Mouse (Mus musculus) right cerebral cortex, postnatal 4 days (tissue): ENCODE data around the gene 4930578C19Rik.
"Not testable (repeated sequence)": the region's sequence is repeated elsewhere in the genome, so short reads cannot be mapped to it uniquely, and the experiment has no call there.

ENCODE experiments used
- DNase-seq: peaks from one replicate; pipeline ENCODE4 v3.0.0-alpha.2; 2022

Gene 4930578C19Rik

GRCm38 (mm10) chrX:18461198-18461601 is at the start of gene 4930578C19Rik:
Gene 4930578C19Rik, minus strand, starts transcription at chrX:18461397.
- no peak for DNase-seq

- no peak for DNase-seq
Observed at GRCm38 (mm10) chrX:18467690-18468089, 6.5 kb upstream of the 4930578C19Rik start.

GRCm38 (mm10) chrX:18462879-18463278 is 1.7 kb upstream of the 4930578C19Rik start:
- no peak for DNase-seq

- DNase-seq = peak; percentile 3
Observed at GRCm38 (mm10) chrX:18451559-18451958, 9.6 kb downstream of the 4930578C19Rik start.

GRCm38 (mm10) chrX:18442066-18442465 is 19.1 kb downstream of the 4930578C19Rik start:
- DNase-seq = peak; percentile 26

- DNase-seq = no peak
Observed at GRCm38 (mm10) chrX:18425451-18425850, 35.7 kb downstream of the 4930578C19Rik start.

- DNase-seq = no peak
Observed at GRCm38 (mm10) chrX:18423206-18423605, 38.0 kb downstream of the 4930578C19Rik start.

- DNase-seq = no peak
Observed at GRCm38 (mm10) chrX:18420161-18420784, 40.9 kb downstream of the 4930578C19Rik start.

- DNase-seq = no peak
Observed at GRCm38 (mm10) chrX:18418977-18419376, 42.2 kb downstream of the 4930578C19Rik start.

- DNase-seq = no peak
Observed at GRCm38 (mm10) chrX:18414560-18414959, 46.6 kb downstream of the 4930578C19Rik start.

GRCm38 (mm10) chrX:18411071-18411840 is 49.9 kb downstream of the 4930578C19Rik start:
- DNase-seq = no peak

- no peak for DNase-seq
Observed at GRCm38 (mm10) chrX:18409598-18409997, 51.6 kb downstream of the 4930578C19Rik start.

- DNase-seq = no peak
Observed at GRCm38 (mm10) chrX:18402296-18402695, 58.9 kb downstream of the 4930578C19Rik start.

GRCm38 (mm10) chrX:18396700-18397099 is 64.5 kb downstream of the 4930578C19Rik start:
- DNase-seq = no peak

GRCm38 (mm10) chrX:18384181-18384580 is 77.0 kb downstream of the 4930578C19Rik start:
- DNase-seq = not testable (repeated sequence)
